ENCODE assay signal across 20 mouse cellular contexts in genomic region chr11:91530737-91531136, GRCm38 (mm10). TPM values are rescaled to one million over a fixed set of nuclear protein-coding genes. Genes with fewer than 3 reads are reported as not detected.
"Had no signal": no experiment of that assay in that cellular context is flagged by ENCODE, and none has a peak within 500 bp of the region (broad histone marks: within the 10 kb centered on the region; RNA-seq: fewer than 3 reads in every experiment).

No protein-coding gene starts in this region.

- H3K36me3 ChIP-seq: kidney, embryonic 15.5 days; limb, embryonic 12.5 days; liver, embryonic 13.5 days; lung, embryonic 15.5 days; midbrain, embryonic 12.5 days had no signal

- DNase-seq: kidney, adult 2 months; kidney, postnatal 14 days; liver; liver, embryonic 13.5 days; liver, postnatal 0 days; lung, postnatal 14 days; thymus, adult 18-20 months; thymus, postnatal 14 days had no signal

- H3K9ac ChIP-seq: kidney, embryonic 15.5 days; limb, embryonic 12.5 days; liver, embryonic 13.5 days; liver, postnatal 0 days; lung, embryonic 15.5 days; midbrain, embryonic 12.5 days had no signal

- ATAC-seq: intestine, embryonic 16.5 days; liver, postnatal 0 days; midbrain, embryonic 16.5 days had no signal

- H3K4me3 ChIP-seq: kidney, embryonic 15.5 days; limb, embryonic 12.5 days; liver, embryonic 13.5 days; lung, embryonic 15.5 days; megakaryocyte, embryonic 14.5 days; midbrain, embryonic 12.5 days had no signal

- H3K27ac ChIP-seq: kidney, embryonic 15.5 days; limb, embryonic 12.5 days; liver, embryonic 13.5 days; lung, embryonic 15.5 days; macrophage; midbrain, embryonic 12.5 days; stomach, postnatal 0 days had no signal

- H3K27me3 ChIP-seq: kidney, embryonic 15.5 days; limb, embryonic 12.5 days; liver, embryonic 13.5 days; lung, embryonic 15.5 days; megakaryocyte, embryonic 14.5 days; midbrain, embryonic 12.5 days had no signal

- H3K4me2 ChIP-seq: kidney, embryonic 15.5 days; limb, embryonic 12.5 days; liver, embryonic 13.5 days; lung, embryonic 15.5 days; midbrain, embryonic 12.5 days had no signal

- H3K9me3 ChIP-seq: kidney, embryonic 15.5 days; limb, embryonic 12.5 days; liver, embryonic 13.5 days; lung, embryonic 15.5 days; megakaryocyte, embryonic 14.5 days; midbrain, embryonic 12.5 days had no signal

- H3K4me1 ChIP-seq: kidney, embryonic 15.5 days; limb, embryonic 12.5 days; liver, embryonic 13.5 days; lung, embryonic 15.5 days; megakaryocyte, embryonic 14.5 days; midbrain, embryonic 12.5 days had no signal

RNA-seq across cellular contexts. Expression of gene Kif2b, which starts 46.6 kb away (rescaled TPM):
- total RNA-seq: layer of hippocampus, postnatal 25 days; left cerebral cortex, postnatal 14 days had no signal
- polyA plus RNA-seq: intestine, embryonic 16.5 days; kidney, embryonic 15.5 days; limb, embryonic 12.5 days; liver, embryonic 13.5 days; liver, postnatal 0 days; lung, embryonic 15.5 days; macrophage; midbrain, embryonic 12.5 days; midbrain, embryonic 16.5 days; neural tube, embryonic 14.5 days; stomach, postnatal 0 days had no signal
